Mouse (Mus musculus) hindbrain, embryonic 16.5 days (tissue): ENCODE measurements around the gene Fbxw11. TPM values are rescaled to one million over a fixed set of nuclear protein-coding genes. Genes with fewer than 3 reads are reported as not detected.
"Not testable (repeated sequence)": the region's sequence is repeated elsewhere in the genome, so short reads cannot be mapped to it uniquely, and the experiment has no call there.

ENCODE experiments used
- ATAC-seq: fragments of 200-750 bp; cut with Nextera tagmentation; 2 replicates; pipeline ENCODE4 v1.8.0; 2017; ENCODE audit warnings: moderate TSS enrichment, moderate library complexity
- H3K27ac ChIP-seq: fragments of 300-500 bp; sonication (generic); 2 replicates; pipeline ENCODE4 v1.5.1; 2014; ENCODE audit warnings: low read depth, mild to moderate bottlenecking, control low read depth, low read length, moderate library complexity
- H3K27me3 ChIP-seq: fragments of 300-500 bp; sonication (generic); replicated peaks from 2 replicates; pipeline ENCODE4 v1.6.1; 2014; ENCODE audit warnings: low read length; ENCODE audit not compliant: control insufficient read depth, insufficient read depth
- H3K36me3 ChIP-seq: fragments of 300-500 bp; sonication (generic); 2 replicates; pipeline ENCODE4 v1.6.1; 2014; ENCODE audit warnings: mild to moderate bottlenecking, low read length, moderate library complexity, mixed read lengths; ENCODE audit not compliant: control insufficient read depth, insufficient read depth
- H3K4me1 ChIP-seq: fragments of 300-500 bp; sonication (generic); 2 replicates; pipeline ENCODE4 v1.6.1; 2014; ENCODE audit warnings: low read depth, low read length; ENCODE audit not compliant: control insufficient read depth, insufficient read depth
- H3K4me2 ChIP-seq: fragments of 300-500 bp; sonication (generic); 2 replicates; pipeline ENCODE4 v1.6.1; 2014; ENCODE audit warnings: mild to moderate bottlenecking, low read length, control low read depth, moderate library complexity
- H3K4me3 ChIP-seq: fragments of 300-500 bp; sonication (generic); 2 replicates; pipeline ENCODE4 v1.5.1; 2014; ENCODE audit warnings: mild to moderate bottlenecking, low read length, control low read depth, moderate library complexity
- H3K9ac ChIP-seq: fragments of 300-500 bp; sonication (generic); 2 replicates; pipeline ENCODE4 v1.6.1; 2014; ENCODE audit warnings: low read depth, mild to moderate bottlenecking, control low read depth, low read length, moderate library complexity
- H3K9me3 ChIP-seq: fragments of 300-500 bp; sonication (generic); 2 replicates; pipeline ENCODE4 v1.6.1; 2014; ENCODE audit warnings: mild to moderate bottlenecking, low read length, moderate library complexity; ENCODE audit not compliant: control insufficient read depth
- whole genome bisulfite sequencing: fragments of 180-500 bp; shearing (Covaris S2); extraction: QIAGEN DNeasy Blood & Tissue Kit; methylation state at CpG from one replicate; pipeline ENCODE4 v1.1.7; 2014; 5-methylcytosine and 5-hydroxymethylcytosine counted together
- polyA plus RNA-seq: library from polyadenylated mRNA; unstranded; fragments of >200 nt; fragmentation: Nextera tagmentation; extraction: Ambion mirVana; gene quantifications from 2 replicates; pipeline ENCODE4 v1.2.1, GENCODE M21; 2015

Fbxw11 gene
- polyA plus RNA-seq, 1 experiment from 2014 or later: 106 TPM

GRCm38 (mm10) chr11:32693431-32694141 is 51.1 kb downstream of the Fbxw11 start:
- ATAC-seq: peak; percentile 63

GRCm38 (mm10) chr11:32694322-32695003 is 51.9 kb downstream of the Fbxw11 start:
- H3K36me3 ChIP-seq, H3K9me3 ChIP-seq, H3K4me3 ChIP-seq, H3K9ac ChIP-seq, H3K27me3 ChIP-seq, H3K27ac ChIP-seq, ATAC-seq, H3K4me2 ChIP-seq: not testable (repeated sequence)
- H3K4me1 ChIP-seq: peaks cover 10% of the 10 kb centered on the region
- 56% methylated on average over 9 of the region's 9 CpGs for WGBS

More at GRCm38 (mm10) chr11:32693431-32694141, 51.1 kb downstream of the Fbxw11 start:
- H3K4me3 ChIP-seq: no peak overlapping the region
- no peak overlapping the region for H3K4me2 ChIP-seq
- peaks cover 12% of the 10 kb centered on the region for H3K4me1 ChIP-seq
- H3K36me3 ChIP-seq: no peaks in the 10 kb centered on the region
- H3K9ac ChIP-seq: no peak overlapping the region
- no peaks in the 10 kb centered on the region for H3K9me3 ChIP-seq
- no peak overlapping the region; the same call in 1 of the 2 replicates for H3K27ac ChIP-seq
- 50% methylated on average over 7 of the region's 7 CpGs for WGBS
- H3K27me3 ChIP-seq: no peaks in the 10 kb centered on the region

DNA sequence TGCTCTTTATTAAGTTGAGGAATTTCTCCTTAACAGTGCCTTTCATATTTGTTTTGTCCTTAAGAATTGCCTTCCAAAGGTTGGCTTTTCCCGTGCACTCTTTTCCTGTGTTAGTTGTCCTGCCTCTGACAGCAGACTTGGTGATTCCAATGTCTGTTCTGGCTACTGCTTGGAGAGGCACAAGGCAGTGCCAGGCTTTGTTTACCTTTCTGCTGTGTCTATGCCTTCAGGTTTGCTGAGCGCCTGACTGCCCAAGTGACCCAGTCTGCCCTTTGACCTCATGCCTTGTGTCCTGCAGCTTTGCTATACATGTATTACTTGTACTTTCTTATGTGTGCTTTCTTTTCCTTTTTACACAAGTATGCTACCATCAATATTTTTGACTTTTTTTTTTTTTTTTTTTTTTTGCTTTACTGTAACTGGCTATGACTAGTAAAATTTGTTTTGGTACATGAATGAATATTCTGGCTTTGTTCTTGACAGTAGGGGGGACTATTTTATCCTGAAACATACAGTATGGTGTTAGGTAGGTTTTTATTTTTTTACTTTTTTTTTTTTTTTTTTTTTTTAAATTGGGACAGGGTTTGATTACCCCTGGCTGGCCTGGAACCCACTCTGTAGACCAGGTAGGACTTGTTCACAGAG is 54.0 kb downstream of the Fbxw11 start:
- no peak for ATAC-seq
- Histone ChIP-seq H3K9me3 (no peaks in the 10 kb centered on the region), H3K27ac (no peak overlapping the region), H3K36me3 (no peaks in the 10 kb centered on the region), H3K4me3 (no peak overlapping the region), H3K4me1 (peaks cover 8% of the 10 kb centered on the region), H3K27me3 (no peaks in the 10 kb centered on the region), H3K4me2 (no peak overlapping the region), H3K9ac (no peak overlapping the region)
- WGBS: 54% methylated on average over 2 of the region's 2 CpGs

GRCm38 (mm10) chr11:32697695-32698094 is 55.2 kb downstream of the Fbxw11 start:
- Histone ChIP-seq H3K27ac (no peak overlapping the region), H3K4me3 (no peak overlapping the region), H3K9ac (no peak overlapping the region), H3K27me3 (no peaks in the 10 kb centered on the region), H3K9me3 (no peaks in the 10 kb centered on the region), H3K4me2 (no peak overlapping the region), H3K4me1 (peaks cover 10% of the 10 kb centered on the region), H3K36me3 (no peaks in the 10 kb centered on the region)
- 79% methylated on average over 3 of the region's 3 CpGs for WGBS
- no peak for ATAC-seq

DNA sequence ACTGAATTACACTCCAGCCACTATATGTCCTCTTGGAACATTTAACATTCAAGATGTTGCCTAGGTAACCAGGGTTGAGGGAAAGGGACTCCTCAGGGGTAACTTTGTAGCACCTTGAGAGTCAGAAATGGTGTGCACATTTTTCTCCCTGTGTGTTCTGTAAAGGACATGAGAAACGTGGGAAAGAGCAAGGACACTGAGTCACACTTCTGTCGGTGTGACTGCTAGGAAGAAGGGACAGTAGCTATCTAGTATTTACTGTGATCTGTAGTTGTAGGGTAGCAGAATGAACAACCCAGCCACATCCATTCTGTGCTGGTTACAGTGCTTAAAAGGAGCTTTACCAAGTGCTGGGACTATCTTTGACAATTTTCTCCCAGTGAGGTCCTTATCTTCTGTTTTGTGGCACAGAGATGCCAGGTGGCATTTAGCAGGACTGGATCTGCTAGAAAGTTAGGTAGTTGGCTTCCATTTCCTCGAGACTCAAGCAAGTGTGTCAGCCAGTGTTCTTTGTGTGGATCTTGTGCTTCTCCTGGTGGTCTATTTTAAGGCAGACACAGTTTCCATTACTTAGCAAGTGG is 57.5 kb downstream of the Fbxw11 start:
- WGBS: 86% methylated on average over 3 of the region's 3 CpGs
- Histone ChIP-seq H3K9ac (no peak overlapping the region), H3K4me2 (no peak overlapping the region), H3K9me3 (no peaks in the 10 kb centered on the region), H3K4me3 (no peak overlapping the region), H3K27ac (no peak overlapping the region), H3K4me1 (peaks cover 5% of the 10 kb centered on the region), H3K36me3 (no peaks in the 10 kb centered on the region), H3K27me3 (no peaks in the 10 kb centered on the region)
- ATAC-seq: no peak

DNA sequence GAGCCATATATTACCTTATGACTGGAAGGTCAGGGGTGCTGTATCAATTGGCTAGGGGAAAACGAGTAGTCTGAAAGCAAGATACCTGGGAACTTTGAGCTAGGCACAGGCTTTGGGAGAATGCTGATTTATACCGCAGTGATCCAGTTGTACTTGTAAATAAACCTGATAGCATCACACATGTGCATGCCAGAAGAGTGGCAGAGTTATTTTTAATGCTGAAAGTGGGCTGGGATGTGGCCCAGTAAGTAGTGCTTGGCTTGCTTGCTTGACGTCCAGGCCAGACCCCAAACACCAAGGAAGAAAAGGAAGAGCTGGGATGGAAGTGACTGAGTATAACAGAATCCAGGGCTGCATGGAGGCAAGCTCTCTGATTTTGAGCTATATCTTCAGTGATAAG is 59.0 kb downstream of the Fbxw11 start:
- Histone ChIP-seq H3K4me2 (no peak overlapping the region), H3K27ac (no peak overlapping the region), H3K9me3 (no peaks in the 10 kb centered on the region), H3K9ac (no peak overlapping the region), H3K4me1 (peaks cover 5% of the 10 kb centered on the region), H3K4me3 (no peak overlapping the region), H3K27me3 (no peaks in the 10 kb centered on the region), H3K36me3 (no peaks in the 10 kb centered on the region)
- WGBS: 74% methylated on average over 3 of the region's 3 CpGs
- ATAC-seq: no peak

- H3K4me3 ChIP-seq: no peak overlapping the region
- H3K27me3 ChIP-seq: no peaks in the 10 kb centered on the region
- H3K36me3 ChIP-seq: no peaks in the 10 kb centered on the region
- H3K4me2 ChIP-seq: no peak overlapping the region
- peaks cover 2% of the 10 kb centered on the region for H3K4me1 ChIP-seq
- no peak overlapping the region for H3K27ac ChIP-seq
- H3K9me3 ChIP-seq: no peaks in the 10 kb centered on the region
- WGBS: 77% methylated on average over 6 of the region's 6 CpGs
- no peak overlapping the region for H3K9ac ChIP-seq
- no peak for ATAC-seq
Measured at GRCm38 (mm10) chr11:32704241-32704890, 61.8 kb downstream of the Fbxw11 start.

DNA sequence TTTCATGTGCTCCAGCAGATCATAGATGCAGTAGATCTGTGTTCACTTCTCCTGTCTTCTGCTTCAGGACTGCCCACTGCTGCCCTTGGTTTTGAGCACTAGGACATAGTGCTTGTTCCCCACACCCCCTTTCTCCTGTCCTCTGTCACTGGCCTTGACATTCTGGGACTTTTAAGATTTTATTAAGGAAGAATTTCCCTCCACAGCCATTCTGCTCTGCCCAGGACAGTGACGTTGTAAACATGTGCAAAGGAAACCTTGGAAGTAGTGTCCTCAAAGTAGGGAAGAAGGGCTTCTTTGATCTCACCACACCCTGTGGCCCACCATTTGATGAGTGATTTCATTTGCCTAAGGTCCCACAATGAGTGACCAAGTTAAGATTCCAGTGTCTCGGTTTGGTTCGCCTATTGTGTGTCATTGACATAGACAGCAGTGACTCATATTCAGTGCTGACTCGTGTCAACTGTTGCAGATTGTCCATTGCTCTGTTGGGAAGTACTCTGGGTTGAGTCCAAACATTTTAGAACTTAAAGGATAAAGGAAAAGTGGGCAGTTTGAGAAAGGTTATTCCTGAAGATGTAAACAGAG is 64.0 kb downstream of the Fbxw11 start:
- Histone ChIP-seq H3K9ac (no peak overlapping the region), H3K9me3 (no peaks in the 10 kb centered on the region), H3K4me3 (no peak overlapping the region), H3K4me2 (no peak overlapping the region), H3K27me3 (no peaks in the 10 kb centered on the region), H3K27ac (no peak overlapping the region), H3K36me3 (no peaks in the 10 kb centered on the region), H3K4me1 (peaks cover 2% of the 10 kb centered on the region)
- no peak for ATAC-seq
- 92% methylated on average over 4 of the region's 4 CpGs for WGBS
